Mouse (Mus musculus): ENCODE results near the gene Pafah1b3. TPM values are rescaled to one million over a fixed set of nuclear protein-coding genes. Genes with fewer than 3 reads are reported as not detected.
A peak's percentile ranks its signal among the peaks of the same experiment; 100 is the strongest.

Pafah1b3 gene
- polyA plus RNA-seq, 1 experiment from 2014 or later, result 152 TPM

GRCm38 (mm10) chr7:25275555-25276298, 22.1 kb downstream of the Pafah1b3 start:
- no peak overlapping the region for H3K4me3 ChIP-seq (replicated peaks; ENCODE audit: low read depth, low read length)
- no peak overlapping the region for H3K4me2 ChIP-seq (ENCODE audit: low read length)
- peaks cover 22% of the 10 kb centered on the region for H3K36me3 ChIP-seq (ENCODE audit: insufficient read depth, low read length)
- no peak for TF ChIP-seq CTCF (IDR thresholded peaks at IDR 0.05; ENCODE audit: low read depth)
- H3K9me3 ChIP-seq (replicated peaks; ENCODE audit: low read length), result no peaks in the 10 kb centered on the region
- H3K4me1 ChIP-seq (replicated peaks; ENCODE audit: insufficient read depth, low read length), result peaks cover 33% of the 10 kb centered on the region
- DNase-seq (ENCODE audit: low spot score) (no peak), ATAC-seq (replicated peaks; ENCODE audit: low FRiP score, low read depth) (no peak)
- peak overlapping the region; percentile 54 for H3K27ac ChIP-seq
- no peaks in the 10 kb centered on the region for H3K27me3 ChIP-seq (ENCODE audit: insufficient read depth, low read length)
- 44% methylated on average over 9 of the region's 9 CpGs for WGBS
- no peak overlapping the region for H3K9ac ChIP-seq (ENCODE audit: low read depth, low read length)

GRCm38 (mm10) chr7:25274996-25275395, 22.8 kb downstream of the Pafah1b3 start:
- Histone ChIP-seq H3K9ac (ENCODE audit: low read depth, low read length) (0 out of 2 replicates have a peak overlapping the region, but pooled peaks have one; percentile 19), H3K27me3 (ENCODE audit: insufficient read depth, low read length) (no peaks in the 10 kb centered on the region), H3K27ac (no peak overlapping the region), H3K4me2 (ENCODE audit: low read length) (no peak overlapping the region), H3K4me3 (replicated peaks; ENCODE audit: low read depth, low read length) (no peak overlapping the region), H3K36me3 (ENCODE audit: insufficient read depth, low read length) (peaks cover 22% of the 10 kb centered on the region), H3K4me1 (replicated peaks; ENCODE audit: insufficient read depth, low read length) (peaks cover 26% of the 10 kb centered on the region), H3K9me3 (replicated peaks; ENCODE audit: low read length) (no peaks in the 10 kb centered on the region)
- DNase-seq (ENCODE audit: low spot score), result no peak
- no peak for TF ChIP-seq CTCF (IDR thresholded peaks at IDR 0.05; ENCODE audit: low read depth)
- WGBS, result 88% methylated on average over 3 of the region's 3 CpGs
- ATAC-seq (replicated peaks; ENCODE audit: low FRiP score, low read depth), result no peak

- ATAC-seq (replicated peaks; ENCODE audit: low FRiP score, low read depth) (no peak), DNase-seq (ENCODE audit: low spot score) (no peak)
- no peak overlapping the region for H3K4me3 ChIP-seq (replicated peaks; ENCODE audit: low read depth, low read length)
- WGBS, result 35% methylated on average over 5 of the region's 5 CpGs
- no peak for TF ChIP-seq CTCF (IDR thresholded peaks at IDR 0.05; ENCODE audit: low read depth)
- no peaks in the 10 kb centered on the region for H3K9me3 ChIP-seq (replicated peaks; ENCODE audit: low read length)
- H3K27me3 ChIP-seq (ENCODE audit: insufficient read depth, low read length), result no peaks in the 10 kb centered on the region
- H3K27ac ChIP-seq, result no peak overlapping the region
- H3K4me1 ChIP-seq (replicated peaks; ENCODE audit: insufficient read depth, low read length), result peaks cover 26% of the 10 kb centered on the region
- peaks cover 22% of the 10 kb centered on the region for H3K36me3 ChIP-seq (ENCODE audit: insufficient read depth, low read length)
- H3K9ac ChIP-seq (ENCODE audit: low read depth, low read length), result peak overlapping the region; percentile 19; the same call in 1 of the 2 replicates
- no peak overlapping the region for H3K4me2 ChIP-seq (ENCODE audit: low read length)
Observed at GRCm38 (mm10) chr7:25274571-25274970, 23.2 kb downstream of the Pafah1b3 start.

- Histone ChIP-seq H3K27me3 (ENCODE audit: insufficient read depth, low read length) (no peaks in the 10 kb centered on the region), H3K27ac (no peak overlapping the region), H3K4me3 (replicated peaks; ENCODE audit: low read depth, low read length) (no peak overlapping the region), H3K9me3 (replicated peaks; ENCODE audit: low read length) (no peaks in the 10 kb centered on the region), H3K36me3 (ENCODE audit: insufficient read depth, low read length) (peaks cover 22% of the 10 kb centered on the region), H3K4me2 (ENCODE audit: low read length) (no peak overlapping the region), H3K4me1 (replicated peaks; ENCODE audit: insufficient read depth, low read length) (peaks cover 32% of the 10 kb centered on the region), H3K9ac (ENCODE audit: low read depth, low read length) (no peak overlapping the region; the same call in 1 of the 2 replicates)
- ATAC-seq (replicated peaks; ENCODE audit: low FRiP score, low read depth) (no peak), DNase-seq (ENCODE audit: low spot score) (no peak)
- no peak for TF ChIP-seq CTCF (IDR thresholded peaks at IDR 0.05; ENCODE audit: low read depth)
- WGBS, result 92% methylated on average over 22 of the region's 22 CpGs
Observed at GRCm38 (mm10) chr7:25273259-25274241, 24.2 kb downstream of the Pafah1b3 start.

- H3K9ac ChIP-seq (ENCODE audit: low read depth, low read length), result no peak overlapping the region
- WGBS, result 80% methylated on average over 36 of the region's 38 CpGs
Observed at GRCm38 (mm10) chr7:25272445-25273258, 25.1 kb downstream of the Pafah1b3 start.

More at GRCm38 (mm10) chr7:25272445-25273258, 25.1 kb downstream of the Pafah1b3 start:
- H3K4me3 ChIP-seq (replicated peaks; ENCODE audit: low read depth, low read length), result no peak overlapping the region
- DNase-seq (ENCODE audit: low spot score) (no peak), ATAC-seq (replicated peaks; ENCODE audit: low FRiP score, low read depth) (no peak)
- H3K4me1 ChIP-seq (replicated peaks; ENCODE audit: insufficient read depth, low read length), result peaks cover 28% of the 10 kb centered on the region
- H3K27me3 ChIP-seq (ENCODE audit: insufficient read depth, low read length), result no peaks in the 10 kb centered on the region
- no peak overlapping the region for H3K27ac ChIP-seq
- no peak overlapping the region for H3K4me2 ChIP-seq (ENCODE audit: low read length)
- H3K36me3 ChIP-seq (ENCODE audit: insufficient read depth, low read length), result peaks cover 22% of the 10 kb centered on the region
- no peak for TF ChIP-seq CTCF (IDR thresholded peaks at IDR 0.05; ENCODE audit: low read depth)
- H3K9me3 ChIP-seq (replicated peaks; ENCODE audit: low read length), result no peaks in the 10 kb centered on the region
